Mouse (Mus musculus) 416B (cell line): Measurements from ENCODE around the gene Tmem53.

Experiments used
- DNase-seq: peaks from one replicate; pipeline ENCODE4 v3.0.0; 2011; ENCODE audit warnings: low read depth

The Tmem53 gene

GRCm38 (mm10) chr4:117252351-117252750 is 600 bp downstream of the Tmem53 start:
- no peak for DNase-seq

- DNase-seq, result no peak
Measured at GRCm38 (mm10) chr4:117252755-117253154, 1.0 kb downstream of the Tmem53 start.

- peak; percentile 70 for DNase-seq
Measured at GRCm38 (mm10) chr4:117253218-117254016, 1.7 kb downstream of the Tmem53 start.

- DNase-seq, result peak; percentile 58
Measured at GRCm38 (mm10) chr4:117254017-117254627, 2.4 kb downstream of the Tmem53 start.

GRCm38 (mm10) chr4:117254672-117255071 is 2.9 kb downstream of the Tmem53 start:
- DNase-seq, result no peak

GRCm38 (mm10) chr4:117259909-117260308 is 8.2 kb downstream of the Tmem53 start:
- peak; percentile 44 for DNase-seq

- no peak for DNase-seq
Measured at GRCm38 (mm10) chr4:117261222-117261621, 9.5 kb downstream of the Tmem53 start.

- no peak for DNase-seq
Measured at GRCm38 (mm10) chr4:117262101-117262913, 10.6 kb downstream of the Tmem53 start.

- no peak for DNase-seq
Measured at GRCm38 (mm10) chr4:117262987-117263386, 11.2 kb downstream of the Tmem53 start.

- DNase-seq, result peak; percentile 75
Measured at GRCm38 (mm10) chr4:117267284-117267683, 15.5 kb downstream of the Tmem53 start.

- no peak for DNase-seq
Measured at GRCm38 (mm10) chr4:117267831-117268437, 16.2 kb downstream of the Tmem53 start.

- peak; percentile 81 for DNase-seq
Measured at GRCm38 (mm10) chr4:117270278-117270677, 18.5 kb downstream of the Tmem53 start.

GRCm38 (mm10) chr4:117272459-117272858 is 20.7 kb downstream of the Tmem53 start:
- DNase-seq, result no peak

GRCm38 (mm10) chr4:117274720-117275119 is 23.0 kb downstream of the Tmem53 start:
- no peak for DNase-seq

- DNase-seq, result no peak
Measured at GRCm38 (mm10) chr4:117276281-117276711, 24.5 kb downstream of the Tmem53 start.

- no peak for DNase-seq
Measured at GRCm38 (mm10) chr4:117277021-117277420, 25.3 kb downstream of the Tmem53 start.

- no peak for DNase-seq
Measured at GRCm38 (mm10) chr4:117277687-117278086, 25.9 kb downstream of the Tmem53 start.

- no peak for DNase-seq
Measured at GRCm38 (mm10) chr4:117278381-117279252, 26.9 kb downstream of the Tmem53 start.

GRCm38 (mm10) chr4:117279253-117279642 is 27.5 kb downstream of the Tmem53 start:
- no peak for DNase-seq

- no peak for DNase-seq
Measured at GRCm38 (mm10) chr4:117280397-117280930, 28.7 kb downstream of the Tmem53 start.
